Mouse (Mus musculus) lung, embryonic 15.5 days (tissue): ENCODE data around the gene Pnpo. TPM values are rescaled to one million over a fixed set of nuclear protein-coding genes. Genes with fewer than 3 reads are reported as not detected.

Experiments
- ATAC-seq: fragments of 200-750 bp; cut with Nextera tagmentation; 2 replicates; pipeline ENCODE4 v1.8.0; 2017; ENCODE audit warnings: moderate number of reproducible peaks, borderline replicate concordance; ENCODE audit not compliant: low FRiP score, low TSS enrichment; ENCODE audit errors: extremely low read depth
- H3K27ac ChIP-seq: fragments of 300-500 bp; sonication (generic); 2 replicates; pipeline ENCODE4 v1.5.1; 2015; ENCODE audit warnings: moderate library complexity, mild to moderate bottlenecking, inconsistent platforms
- H3K27me3 ChIP-seq: fragments of 300-500 bp; sonication (generic); 2 replicates; pipeline ENCODE4 v1.6.1; 2015; ENCODE audit warnings: inconsistent platforms
- H3K36me3 ChIP-seq: fragments of 300-500 bp; sonication (generic); 2 replicates; pipeline ENCODE4 v1.6.1; 2015; ENCODE audit warnings: inconsistent platforms
- H3K4me1 ChIP-seq: fragments of 300-500 bp; sonication (generic); 2 replicates; pipeline ENCODE4 v1.6.1; 2015; ENCODE audit warnings: inconsistent platforms
- H3K4me2 ChIP-seq: fragments of 300-500 bp; sonication (generic); 2 replicates; pipeline ENCODE4 v1.6.1; 2015; ENCODE audit warnings: inconsistent platforms, mild to moderate bottlenecking, moderate library complexity
- H3K4me3 ChIP-seq: fragments of 300-500 bp; sonication (generic); 2 replicates; pipeline ENCODE4 v1.5.1; 2015; ENCODE audit warnings: mild to moderate bottlenecking, inconsistent platforms
- H3K9ac ChIP-seq: fragments of 300-500 bp; sonication (generic); 2 replicates; pipeline ENCODE4 v1.6.1; 2015; ENCODE audit warnings: inconsistent platforms
- H3K9me3 ChIP-seq: fragments of 300-500 bp; sonication (generic); 2 replicates; pipeline ENCODE4 v1.6.1; 2016; ENCODE audit warnings: inconsistent platforms
- WGBS: fragments of 180-500 bp; shearing (Covaris S2); methylation state at CpG from one replicate; pipeline ENCODE4 v1.1.7; 2015; 5-methylcytosine and 5-hydroxymethylcytosine counted together
- polyA plus RNA-seq: library from polyadenylated mRNA; unstranded; fragments of >200 nt; fragmentation: Nextera tagmentation; extraction: Ambion mirVana; gene quantifications from 2 replicates; pipeline ENCODE4 v1.2.1, GENCODE M21; 2015

Gene Pnpo
- polyA plus RNA-seq, 1 experiment from 2014 or later, result 30.4 TPM

DNA sequence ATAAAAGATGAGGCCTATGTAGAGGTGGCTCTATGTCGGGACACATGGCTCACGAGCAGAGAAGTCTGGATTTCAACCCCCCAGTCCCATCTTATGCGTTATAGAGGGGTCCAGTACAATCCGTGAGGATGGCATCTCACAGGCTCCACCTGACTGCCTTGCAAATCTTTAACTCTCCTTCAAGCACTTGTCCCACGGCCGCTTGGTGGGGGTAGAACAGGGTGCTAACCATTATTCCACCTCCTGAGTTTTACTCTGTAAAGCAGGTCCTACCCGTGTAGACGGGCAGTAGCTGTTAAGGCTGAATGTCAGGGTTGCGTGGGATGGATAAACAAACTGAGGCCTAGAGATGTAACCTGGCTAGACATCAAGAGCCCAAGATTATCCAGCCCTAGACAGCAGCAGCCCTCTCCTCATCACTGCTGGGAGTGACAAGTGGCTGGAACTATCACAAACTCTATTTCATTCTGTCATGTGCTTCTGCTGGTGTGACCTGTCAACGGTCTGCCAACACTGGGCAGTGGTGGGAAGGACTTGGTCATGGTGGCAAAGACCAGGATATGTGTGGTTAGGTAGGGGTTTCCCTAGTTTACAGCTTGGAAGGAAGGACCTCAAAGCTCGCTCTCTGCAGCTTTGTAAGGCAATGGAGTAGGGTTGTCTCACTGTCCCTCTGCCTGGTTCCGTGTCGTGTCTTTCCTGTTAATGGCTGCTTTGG, 10.1 kb downstream of the Pnpo start:
- peaks cover 9% of the 10 kb centered on the region; the same call in 1 of the 2 replicates for H3K27me3 ChIP-seq
- no peak overlapping the region for H3K4me2 ChIP-seq
- WGBS, result 78% methylated on average over 13 of the region's 13 CpGs
- no peak overlapping the region for H3K4me3 ChIP-seq
- peaks cover 38% of the 10 kb centered on the region for H3K4me1 ChIP-seq
- H3K9ac ChIP-seq, result no peak overlapping the region
- no peaks in the 10 kb centered on the region for H3K9me3 ChIP-seq
- no peak overlapping the region for H3K27ac ChIP-seq
- no peak for ATAC-seq
- no peaks in the 10 kb centered on the region for H3K36me3 ChIP-seq

GRCm38 (mm10) chr11:96931327-96932062, 12.3 kb downstream of the Pnpo start:
- Histone ChIP-seq H3K9me3 (no peaks in the 10 kb centered on the region), H3K4me3 (peak overlapping the region; percentile 4; the same call in 1 of the 2 replicates), H3K27me3 (peaks cover 9% of the 10 kb centered on the region; the same call in 1 of the 2 replicates), H3K36me3 (no peaks in the 10 kb centered on the region), H3K9ac (no peak overlapping the region), H3K4me1 (peaks cover 37% of the 10 kb centered on the region), H3K27ac (peak overlapping the region; percentile 90), H3K4me2 (peak overlapping the region; percentile 41)
- WGBS, result 38% methylated on average over 8 of the region's 8 CpGs
- peak; percentile 50 for ATAC-seq

DNA sequence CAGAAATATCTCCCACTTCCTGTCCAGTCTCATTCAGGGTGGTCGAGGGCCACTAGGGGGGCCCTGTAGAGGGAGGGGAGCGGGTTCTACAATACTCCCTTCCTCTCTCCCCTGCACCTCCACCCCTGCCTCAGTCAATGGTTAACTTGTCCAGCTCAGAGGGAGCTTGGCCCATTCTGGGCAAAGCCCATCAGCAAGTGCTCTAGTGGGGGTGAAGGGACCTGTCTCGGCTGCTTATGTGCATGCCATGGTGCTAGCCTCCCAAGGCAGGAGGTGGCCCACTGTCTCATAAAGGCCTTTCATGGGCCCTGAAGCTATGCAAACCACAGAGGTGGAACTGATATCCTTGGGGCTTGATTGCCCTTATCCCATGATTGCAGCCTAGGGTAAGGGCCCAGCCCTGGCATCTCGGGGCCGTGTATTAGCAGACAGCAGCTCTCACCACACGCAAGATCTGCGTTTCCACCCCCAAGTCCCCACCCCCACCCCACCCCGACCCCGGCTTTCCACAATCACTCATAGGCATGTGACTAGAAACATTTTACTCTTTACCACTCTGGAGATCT, 13.9 kb downstream of the Pnpo start:
- H3K27ac ChIP-seq, result peak overlapping the region; percentile 96
- H3K9me3 ChIP-seq, result no peaks in the 10 kb centered on the region
- peak overlapping the region; percentile 51 for H3K4me2 ChIP-seq
- no peaks in the 10 kb centered on the region for H3K36me3 ChIP-seq
- H3K4me1 ChIP-seq, result peaks cover 29% of the 10 kb centered on the region
- 37% methylated on average over 9 of the region's 9 CpGs for WGBS
- peak overlapping the region; percentile 42 for H3K4me3 ChIP-seq
- ATAC-seq, result peak; percentile 21; the same call in 1 of the 2 replicates
- peaks cover 9% of the 10 kb centered on the region; the same call in 1 of the 2 replicates for H3K27me3 ChIP-seq
- H3K9ac ChIP-seq, result peak overlapping the region; percentile 44

DNA sequence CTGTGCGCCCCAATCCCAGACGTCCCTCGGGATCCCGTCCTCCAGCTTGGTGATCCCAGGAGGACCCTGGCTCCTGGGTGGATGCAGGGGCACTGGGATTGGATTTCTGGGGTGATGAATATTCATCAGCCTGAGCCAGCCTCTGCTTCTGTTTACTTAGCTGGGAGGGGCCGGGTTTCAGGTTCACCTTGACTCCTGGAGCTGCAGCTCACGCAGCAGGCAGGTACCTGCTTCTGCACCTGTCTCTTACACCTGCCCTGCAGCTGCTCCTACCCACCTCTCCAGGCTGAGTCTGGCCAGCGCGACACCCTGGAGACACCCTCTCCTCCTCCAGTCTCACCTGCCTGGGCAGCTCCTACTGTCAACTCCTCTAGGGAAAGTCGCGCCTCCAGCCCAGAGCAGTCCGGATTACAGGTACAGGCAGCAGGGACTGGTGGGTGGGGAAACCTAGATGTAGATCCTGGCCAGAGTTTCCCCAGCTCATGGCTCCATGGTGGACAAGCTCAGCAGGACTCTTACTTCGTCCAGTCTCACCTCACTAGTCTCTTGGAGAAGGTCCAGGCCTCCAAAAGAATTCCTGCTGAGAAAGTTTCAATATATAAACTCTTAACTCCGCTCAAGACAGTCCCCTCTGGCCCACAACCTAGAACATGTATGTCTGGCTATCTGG, 14.6 kb downstream of the Pnpo start:
- Histone ChIP-seq H3K4me2 (peak overlapping the region; percentile 51), H3K4me1 (peaks cover 23% of the 10 kb centered on the region), H3K4me3 (peak overlapping the region; percentile 42), H3K27me3 (peaks cover 9% of the 10 kb centered on the region; the same call in 1 of the 2 replicates), H3K9me3 (no peaks in the 10 kb centered on the region), H3K36me3 (no peaks in the 10 kb centered on the region), H3K27ac (peak overlapping the region; percentile 96), H3K9ac (peak overlapping the region; percentile 44)
- WGBS, result 7% methylated on average over 13 of the region's 13 CpGs
- peak; percentile 77 for ATAC-seq

- Histone ChIP-seq H3K4me3 (peak overlapping the region; percentile 42), H3K9me3 (no peaks in the 10 kb centered on the region), H3K9ac (no peak overlapping the region), H3K36me3 (no peaks in the 10 kb centered on the region), H3K27me3 (peaks cover 9% of the 10 kb centered on the region; the same call in 1 of the 2 replicates), H3K27ac (peak overlapping the region; percentile 96), H3K4me1 (peaks cover 19% of the 10 kb centered on the region), H3K4me2 (peak overlapping the region; percentile 51)
- peak; percentile 53; the same call in 1 of the 2 replicates for ATAC-seq
- 5% methylated on average over 5 of the region's 5 CpGs for WGBS
Observed at GRCm38 (mm10) chr11:96928691-96929090, 15.1 kb downstream of the Pnpo start.

- no peak for ATAC-seq
- Histone ChIP-seq H3K9me3 (no peaks in the 10 kb centered on the region), H3K4me1 (peaks cover 14% of the 10 kb centered on the region), H3K27ac (peak within 1 kb of the TSS; percentile 96), H3K36me3 (no peaks in the 10 kb centered on the region), H3K9ac (no peak within 1 kb of the TSS), H3K27me3 (peaks cover 9% of the 10 kb centered on the region; the same call in 1 of the 2 replicates), H3K4me3 (peak within 1 kb of the TSS; percentile 42), H3K4me2 (peak within 1 kb of the TSS; percentile 51)
- WGBS, result 47% methylated on average over 2 of the region's 2 CpGs
Observed at GRCm38 (mm10) chr11:96928088-96928487, 15.7 kb downstream of the Pnpo start, which contains the start of gene Prr15l. Prr15l (plus strand) TSS chr11:96928104.

GRCm38 (mm10) chr11:96926587-96926986, 17.2 kb downstream of the Pnpo start:
- Histone ChIP-seq H3K27ac (no peak overlapping the region), H3K9ac (no peak overlapping the region), H3K36me3 (no peaks in the 10 kb centered on the region), H3K4me1 (peaks cover 11% of the 10 kb centered on the region), H3K4me3 (no peak overlapping the region), H3K4me2 (no peak overlapping the region), H3K27me3 (peaks cover 9% of the 10 kb centered on the region; the same call in 1 of the 2 replicates), H3K9me3 (no peaks in the 10 kb centered on the region)
- 75% methylated on average over 5 of the region's 5 CpGs for WGBS
- no peak for ATAC-seq

DNA sequence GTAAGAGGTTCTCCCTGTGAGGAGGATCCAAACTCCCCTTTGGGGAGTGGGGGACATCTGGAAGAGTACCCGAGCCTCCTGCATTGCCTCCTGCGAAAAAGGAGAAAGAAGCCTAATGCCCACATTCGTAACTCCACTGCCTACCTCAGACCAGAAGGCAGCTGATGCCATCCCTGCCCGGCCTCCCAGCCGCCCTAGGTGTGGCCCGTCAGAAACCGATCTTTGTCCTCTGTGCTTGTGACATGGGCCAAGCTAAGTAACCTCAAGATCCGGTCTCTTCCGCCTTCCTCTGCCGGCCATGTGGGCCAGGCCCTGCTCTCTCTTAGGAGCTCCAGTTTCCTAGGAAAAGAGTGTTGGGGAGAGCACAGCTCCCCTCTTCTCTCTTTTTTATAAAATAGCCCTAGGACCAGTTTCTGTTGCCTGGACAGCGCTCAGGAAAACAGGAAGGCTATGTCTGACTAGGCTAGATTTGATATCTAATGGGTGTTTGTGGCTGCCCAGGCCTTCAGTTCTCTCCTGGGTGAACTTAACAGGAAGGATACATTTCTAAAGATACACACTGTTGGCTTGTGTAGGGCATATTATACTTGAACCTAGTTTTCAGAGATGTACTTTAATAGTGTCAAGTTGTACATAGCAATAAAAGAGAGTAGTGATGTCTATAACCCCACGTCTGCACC, 18.2 kb downstream of the Pnpo start:
- peaks cover 9% of the 10 kb centered on the region; the same call in 1 of the 2 replicates for H3K27me3 ChIP-seq
- H3K36me3 ChIP-seq, result no peaks in the 10 kb centered on the region
- H3K4me2 ChIP-seq, result no peak overlapping the region
- peaks cover 11% of the 10 kb centered on the region for H3K4me1 ChIP-seq
- H3K9me3 ChIP-seq, result no peaks in the 10 kb centered on the region
- no peak overlapping the region for H3K27ac ChIP-seq
- 81% methylated on average over 12 of the region's 12 CpGs for WGBS
- H3K4me3 ChIP-seq, result no peak overlapping the region
- no peak for ATAC-seq
- H3K9ac ChIP-seq, result no peak overlapping the region

DNA sequence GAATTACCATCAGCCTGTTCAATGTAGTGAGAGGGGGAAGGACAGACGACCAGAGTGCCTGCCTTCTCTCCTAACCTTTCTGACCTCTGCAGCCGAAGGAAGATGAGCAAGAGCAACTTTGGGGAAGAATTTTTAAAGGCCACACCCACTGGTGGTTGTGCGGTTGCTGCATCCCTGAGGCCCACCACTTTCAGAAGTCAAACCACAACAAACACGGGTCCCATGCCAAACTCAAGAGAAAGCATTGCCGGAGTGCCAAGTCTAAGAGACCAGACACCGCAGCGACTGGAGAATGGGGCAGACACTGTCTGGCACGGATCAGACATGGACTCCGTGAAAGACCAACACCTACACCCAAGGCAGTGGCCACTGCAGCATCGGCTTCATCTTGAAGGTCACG, 18.9 kb downstream of the Pnpo start:
- no peaks in the 10 kb centered on the region for H3K9me3 ChIP-seq
- ATAC-seq, result no peak
- no peak overlapping the region for H3K9ac ChIP-seq
- 73% methylated on average over 11 of the region's 11 CpGs for WGBS
- H3K27me3 ChIP-seq, result peaks cover 9% of the 10 kb centered on the region; the same call in 1 of the 2 replicates
- H3K36me3 ChIP-seq, result no peaks in the 10 kb centered on the region
- H3K4me1 ChIP-seq, result peaks cover 11% of the 10 kb centered on the region
- no peak overlapping the region for H3K4me2 ChIP-seq
- no peak overlapping the region for H3K27ac ChIP-seq
- H3K4me3 ChIP-seq, result no peak overlapping the region

- 34% methylated on average over 6 of the region's 6 CpGs for WGBS
- H3K36me3 ChIP-seq, result no peaks in the 10 kb centered on the region
- no peak overlapping the region for H3K9ac ChIP-seq
- H3K4me1 ChIP-seq, result peaks cover 12% of the 10 kb centered on the region
- no peak for ATAC-seq
- H3K4me2 ChIP-seq, result no peak overlapping the region
- no peaks in the 10 kb centered on the region for H3K9me3 ChIP-seq
- no peaks in the 10 kb centered on the region for H3K27me3 ChIP-seq
- no peak overlapping the region for H3K4me3 ChIP-seq
- H3K27ac ChIP-seq, result no peak overlapping the region
Observed at GRCm38 (mm10) chr11:96919003-96919402, 24.8 kb downstream of the Pnpo start.

DNA sequence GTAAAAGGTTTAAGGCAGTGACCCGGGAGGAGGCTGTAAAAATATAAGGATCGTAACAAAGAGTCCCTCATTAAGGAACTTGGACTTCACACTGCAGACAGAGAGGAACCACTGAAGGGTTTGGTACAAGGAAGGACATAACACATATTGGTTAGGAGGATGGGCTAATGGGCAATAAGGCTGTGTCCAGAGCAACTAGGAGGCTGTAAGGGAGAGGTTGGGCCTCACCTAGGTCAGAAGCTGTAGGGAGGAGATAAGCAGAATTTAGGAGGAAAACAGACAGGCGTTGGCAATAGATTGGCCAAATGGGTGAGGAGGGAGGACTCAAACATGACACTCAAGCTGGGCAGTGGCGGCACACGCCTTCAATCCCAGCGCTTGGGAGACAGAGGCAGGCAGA, 26.4 kb downstream of the Pnpo start:
- no peak overlapping the region for H3K4me3 ChIP-seq
- 90% methylated on average over 6 of the region's 6 CpGs for WGBS
- H3K9ac ChIP-seq, result no peak overlapping the region
- no peak overlapping the region for H3K27ac ChIP-seq
- H3K9me3 ChIP-seq, result no peaks in the 10 kb centered on the region
- H3K4me1 ChIP-seq, result peaks cover 12% of the 10 kb centered on the region
- H3K4me2 ChIP-seq, result no peak overlapping the region
- no peaks in the 10 kb centered on the region for H3K27me3 ChIP-seq
- H3K36me3 ChIP-seq, result no peaks in the 10 kb centered on the region
- ATAC-seq, result no peak
